Mouse (Mus musculus): ENCODE measurements around the gene Cyth1. TPM values are rescaled to one million over a fixed set of nuclear protein-coding genes. Genes with fewer than 3 reads are reported as not detected.

Cyth1 gene
- total and polyA plus RNA-seq, 2 experiments from 2014 or later, result 23.7 to 64.1 TPM

- H3K36me3 ChIP-seq (ENCODE audit: insufficient read depth), result peaks cover 35% of the 10 kb centered on the region
- peak overlapping the region; percentile 81 for H3K4me3 ChIP-seq (ENCODE audit: low read depth, low read length)
- H3K27ac ChIP-seq (ENCODE audit: low read depth, low read length), result peak overlapping the region; percentile 88
- WGBS, result 2% methylated on average over 16 of the region's 16 CpGs
- H3K27me3 ChIP-seq (ENCODE audit: insufficient read depth, low read length), result no peaks in the 10 kb centered on the region
- no peaks in the 10 kb centered on the region for H3K9me3 ChIP-seq (ENCODE audit: low read length)
- peak overlapping the region; percentile 66 for H3K4me2 ChIP-seq (ENCODE audit: low read depth)
- H3K9ac ChIP-seq, result peak overlapping the region; percentile 84
- DNase-seq, result peak; percentile 34
- ATAC-seq, result no peak
- H3K4me1 ChIP-seq (ENCODE audit: insufficient read depth), result peaks cover 4% of the 10 kb centered on the region; the same call in 1 of the 2 replicates
- no peak for TF ChIP-seq CTCF (IDR thresholded peaks at IDR 0.05; ENCODE audit: low read depth)
Measured at GRCm38 (mm10) chr11:118289037-118289511, 40.7 kb upstream of the Cyth1 start.

- TF ChIP-seq CTCF (IDR thresholded peaks at IDR 0.05; ENCODE audit: low read depth), result no peak
- no peak overlapping the region for H3K4me3 ChIP-seq (ENCODE audit: low read depth, low read length)
- H3K27me3 ChIP-seq (ENCODE audit: insufficient read depth, low read length), result no peaks in the 10 kb centered on the region
- no peak overlapping the region for H3K4me2 ChIP-seq (ENCODE audit: low read depth)
- peaks cover 4% of the 10 kb centered on the region; the same call in 1 of the 2 replicates for H3K4me1 ChIP-seq (ENCODE audit: insufficient read depth)
- DNase-seq (no peak), ATAC-seq (no peak)
- 97% methylated on average over 9 of the region's 9 CpGs for WGBS
- no peak overlapping the region for H3K27ac ChIP-seq (ENCODE audit: low read depth, low read length)
- H3K9ac ChIP-seq, result no peak overlapping the region
- H3K36me3 ChIP-seq (ENCODE audit: insufficient read depth), result peaks cover 50% of the 10 kb centered on the region
- H3K9me3 ChIP-seq (ENCODE audit: low read length), result no peaks in the 10 kb centered on the region
Measured at GRCm38 (mm10) chr11:118287573-118287972, 39.2 kb upstream of the Cyth1 start.

- Histone ChIP-seq H3K4me1 (ENCODE audit: insufficient read depth) (peaks cover 4% of the 10 kb centered on the region; the same call in 1 of the 2 replicates), H3K9me3 (ENCODE audit: low read length) (no peaks in the 10 kb centered on the region), H3K9ac (no peak overlapping the region), H3K4me3 (ENCODE audit: low read depth, low read length) (no peak overlapping the region), H3K4me2 (ENCODE audit: low read depth) (no peak overlapping the region), H3K27me3 (ENCODE audit: insufficient read depth, low read length) (no peaks in the 10 kb centered on the region), H3K27ac (ENCODE audit: low read depth, low read length) (no peak overlapping the region), H3K36me3 (ENCODE audit: insufficient read depth) (peaks cover 61% of the 10 kb centered on the region)
- no peak for TF ChIP-seq CTCF (IDR thresholded peaks at IDR 0.05; ENCODE audit: low read depth)
- 92% methylated on average over 9 of the region's 9 CpGs for WGBS
- ATAC-seq, result no peak
- DNase-seq, result no peak
Measured at GRCm38 (mm10) chr11:118286434-118286833, 38.0 kb upstream of the Cyth1 start.

- H3K4me2 ChIP-seq (ENCODE audit: low read depth), result no peak overlapping the region
- DNase-seq (no peak), ATAC-seq (no peak)
- 90% methylated on average over 13 of the region's 13 CpGs for WGBS
- peaks cover 4% of the 10 kb centered on the region; the same call in 1 of the 2 replicates for H3K4me1 ChIP-seq (ENCODE audit: insufficient read depth)
- H3K36me3 ChIP-seq (ENCODE audit: insufficient read depth), result peaks cover 66% of the 10 kb centered on the region
- H3K27ac ChIP-seq (ENCODE audit: low read depth, low read length), result no peak overlapping the region
- no peaks in the 10 kb centered on the region for H3K9me3 ChIP-seq (ENCODE audit: low read length)
- TF ChIP-seq CTCF (IDR thresholded peaks at IDR 0.05; ENCODE audit: low read depth), result no peak
- no peaks in the 10 kb centered on the region for H3K27me3 ChIP-seq (ENCODE audit: insufficient read depth, low read length)
- H3K9ac ChIP-seq, result no peak overlapping the region
- H3K4me3 ChIP-seq (ENCODE audit: low read depth, low read length), result no peak overlapping the region
Measured at GRCm38 (mm10) chr11:118285791-118286190, 37.4 kb upstream of the Cyth1 start.

GRCm38 (mm10) chr11:118280218-118280617 lies 31.8 kb upstream of the Cyth1 start:
- DNase-seq (no peak), ATAC-seq (no peak)
- Histone ChIP-seq H3K4me2 (ENCODE audit: low read depth) (no peak overlapping the region), H3K36me3 (ENCODE audit: insufficient read depth) (peaks cover 95% of the 10 kb centered on the region), H3K4me3 (ENCODE audit: low read depth, low read length) (no peak overlapping the region), H3K9me3 (ENCODE audit: low read length) (no peaks in the 10 kb centered on the region), H3K27me3 (ENCODE audit: insufficient read depth, low read length) (no peaks in the 10 kb centered on the region), H3K4me1 (ENCODE audit: insufficient read depth) (no peaks in the 10 kb centered on the region), H3K27ac (ENCODE audit: low read depth, low read length) (no peak overlapping the region), H3K9ac (no peak overlapping the region)
- 97% methylated on average over 3 of the region's 3 CpGs for WGBS
- TF ChIP-seq CTCF (IDR thresholded peaks at IDR 0.05; ENCODE audit: low read depth), result no peak

GRCm38 (mm10) chr11:118276328-118276727 lies 27.9 kb upstream of the Cyth1 start:
- ATAC-seq (no peak), DNase-seq (no peak)
- TF ChIP-seq CTCF (IDR thresholded peaks at IDR 0.05; ENCODE audit: low read depth), result no peak
- no peak overlapping the region for H3K4me2 ChIP-seq (ENCODE audit: low read depth)
- H3K27me3 ChIP-seq (ENCODE audit: insufficient read depth, low read length), result no peaks in the 10 kb centered on the region
- H3K9ac ChIP-seq, result no peak overlapping the region
- no peak overlapping the region for H3K4me3 ChIP-seq (ENCODE audit: low read depth, low read length)
- H3K9me3 ChIP-seq (ENCODE audit: low read length), result no peaks in the 10 kb centered on the region
- H3K36me3 ChIP-seq (ENCODE audit: insufficient read depth), result peaks cover 96% of the 10 kb centered on the region
- H3K4me1 ChIP-seq (ENCODE audit: insufficient read depth), result no peaks in the 10 kb centered on the region
- no peak overlapping the region for H3K27ac ChIP-seq (ENCODE audit: low read depth, low read length)
- WGBS, result 87% methylated on average over 7 of the region's 7 CpGs

- Histone ChIP-seq H3K9ac (no peak overlapping the region), H3K9me3 (ENCODE audit: low read length) (no peaks in the 10 kb centered on the region), H3K36me3 (ENCODE audit: insufficient read depth) (peaks cover 94% of the 10 kb centered on the region), H3K4me3 (ENCODE audit: low read depth, low read length) (no peak overlapping the region), H3K4me2 (ENCODE audit: low read depth) (no peak overlapping the region), H3K27ac (ENCODE audit: low read depth, low read length) (no peak overlapping the region), H3K4me1 (ENCODE audit: insufficient read depth) (no peaks in the 10 kb centered on the region), H3K27me3 (ENCODE audit: insufficient read depth, low read length) (no peaks in the 10 kb centered on the region)
- 96% methylated on average over 9 of the region's 9 CpGs for WGBS
- TF ChIP-seq CTCF (IDR thresholded peaks at IDR 0.05; ENCODE audit: low read depth), result no peak
- DNase-seq (no peak), ATAC-seq (no peak)
Measured at GRCm38 (mm10) chr11:118275092-118275491, 26.7 kb upstream of the Cyth1 start.
